Mouse (Mus musculus): ENCODE results near the gene Asl.

DNA sequence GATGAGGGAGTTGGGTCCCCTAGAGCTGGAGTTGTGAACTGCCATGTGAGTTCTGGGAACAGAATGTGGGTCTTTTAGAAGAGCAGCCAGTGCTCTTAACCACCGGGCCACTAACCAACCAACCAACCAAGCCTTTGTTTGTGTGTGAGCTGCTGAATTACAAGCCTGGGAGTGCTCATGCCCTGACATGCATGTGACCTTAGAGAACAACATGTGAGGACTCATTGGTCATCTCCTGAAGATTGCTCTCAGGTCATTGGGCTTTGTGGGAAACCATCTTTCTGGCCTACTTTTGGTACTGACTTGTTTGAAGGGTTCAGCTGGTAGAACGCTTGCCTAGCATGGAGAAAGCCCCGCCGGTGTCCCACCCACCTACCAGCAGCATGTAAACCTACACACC, 19.3 kb downstream of the Asl start:
- TF ChIP-seq POLR2A (IDR thresholded peaks at IDR 0.05; ENCODE audit: borderline replicate concordance, extremely low read depth, low read depth, low read length) (no peak), CTCF (IDR thresholded peaks at IDR 0.05; ENCODE audit: insufficient read depth, low read length) (no peak)

All from lung, adult 2 months (tissue).